Mouse (Mus musculus): ENCODE data around the gene Lama5.

DNA sequence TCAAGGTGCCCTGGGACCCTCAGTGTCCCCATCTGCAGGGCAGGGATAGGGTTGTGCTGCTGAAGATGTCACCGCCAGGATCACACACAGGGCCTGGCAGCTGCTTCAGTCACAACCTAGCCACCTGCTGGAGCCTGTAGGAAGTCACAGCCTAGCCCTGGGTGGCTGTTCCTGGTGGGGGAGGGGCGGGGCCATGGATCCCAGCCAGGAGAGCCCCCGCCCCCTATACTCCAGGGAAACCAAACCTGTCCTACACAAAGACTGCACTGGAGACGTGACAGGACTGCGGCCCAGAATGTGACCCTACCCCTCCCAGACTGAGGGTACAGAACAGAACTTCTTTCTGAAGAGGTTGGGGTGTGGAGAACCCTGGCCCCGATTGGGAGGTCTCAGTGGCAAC lies 3.4 kb downstream of the Lama5 start:
- TF ChIP-seq CTCF (IDR thresholded peaks at IDR 0.05; ENCODE audit: control insufficient read depth, insufficient read depth, insufficient replicate concordance, low read depth, low read length) (no peak), POLR2A (IDR thresholded peaks at IDR 0.05; ENCODE audit: control insufficient read depth, low read depth, low read length) (no peak)
